Mouse (Mus musculus) monocyte, adult 2 months (primary cell): Measurements from ENCODE around the gene Adgrg3.
A peak's percentile ranks its signal among the peaks of the same experiment; 100 is the strongest.

Experiments
- DNase-seq, 2 experiments: peaks; one replicate each; pipeline ENCODE4 v3.0.0; 2022; ENCODE audit warnings: low spot score in 2 of 2, low read depth in 1 of 2

Adgrg3 gene

GRCm38 (mm10) chr8:94992534-94992933, 25.0 kb upstream of the Adgrg3 start:
- DNase-seq, result no peak

- DNase-seq, result no peak
These were observed 24.3 kb upstream of the Adgrg3 start for GRCm38 (mm10) chr8:94992996-94993724.

- no peak for DNase-seq
These were observed 23.5 kb upstream of the Adgrg3 start for GRCm38 (mm10) chr8:94994006-94994405.

DNA sequence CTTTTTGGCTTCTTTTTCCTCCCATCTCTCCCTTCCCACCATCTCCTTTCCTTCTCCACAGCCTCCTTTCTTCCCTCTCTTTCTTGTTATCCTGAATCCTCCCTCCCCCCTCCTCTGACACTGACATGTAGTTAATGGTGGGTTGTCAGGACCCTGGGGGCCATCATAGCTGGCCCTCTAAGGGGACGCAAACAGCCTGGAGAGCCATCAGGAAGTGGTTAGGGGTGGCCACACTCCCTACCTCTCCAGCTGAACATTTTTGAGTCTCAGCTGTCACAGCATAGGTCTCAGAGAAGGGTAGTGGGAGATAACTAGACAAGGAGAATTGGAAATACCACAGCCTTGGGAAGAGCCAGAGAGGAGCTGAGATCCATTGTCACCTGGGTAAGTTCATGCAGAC, 23.0 kb upstream of the Adgrg3 start:
- no peak for DNase-seq

DNA sequence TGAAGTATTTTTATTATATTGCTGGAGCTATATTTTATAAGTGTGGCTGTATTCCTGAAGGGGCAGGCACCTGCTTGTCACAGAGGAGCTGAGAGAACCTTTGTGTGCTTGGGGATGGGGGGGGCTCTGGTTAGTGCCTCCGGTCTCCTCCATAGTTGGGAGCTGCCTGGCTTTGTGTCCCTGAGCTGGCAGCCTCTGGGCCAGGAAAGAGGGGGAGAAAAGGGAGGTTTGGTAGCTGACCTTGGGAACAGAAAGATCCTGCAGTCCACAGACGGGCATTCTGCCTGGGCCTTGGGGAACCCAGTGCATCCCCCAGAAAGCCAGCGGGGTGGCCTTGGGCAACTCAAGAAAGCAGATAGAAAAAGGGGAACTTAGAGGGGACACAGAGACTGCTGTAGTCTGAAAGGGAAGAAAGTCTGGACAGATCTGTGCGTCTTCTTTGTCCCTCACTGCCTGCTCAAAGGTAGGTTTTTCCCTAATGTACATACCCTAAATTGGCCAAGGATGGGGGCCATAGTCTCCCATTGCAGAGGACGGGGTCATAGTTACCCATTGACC, 22.1 kb upstream of the Adgrg3 start:
- no peak for DNase-seq

DNA sequence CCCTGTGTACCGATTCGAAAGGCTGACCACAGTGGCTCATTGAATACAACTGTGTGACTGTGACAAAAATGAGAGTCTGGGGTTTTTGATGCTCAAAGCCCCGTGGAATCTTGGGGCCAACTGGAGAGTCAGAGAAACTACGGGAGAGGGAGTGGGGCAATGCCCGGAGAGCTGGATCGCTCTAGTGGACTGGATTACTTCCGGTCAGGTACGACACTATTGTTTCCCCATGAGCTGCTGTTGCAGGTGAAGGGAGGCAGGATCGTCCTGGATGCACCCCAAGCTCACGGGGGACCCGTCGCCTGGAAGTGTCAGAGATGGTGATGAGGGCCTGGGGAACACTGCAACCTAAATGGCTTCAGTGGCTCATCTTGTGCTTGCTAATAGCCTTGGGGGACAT, 21.5 kb upstream of the Adgrg3 start:
- DNase-seq, result no peak

DNA sequence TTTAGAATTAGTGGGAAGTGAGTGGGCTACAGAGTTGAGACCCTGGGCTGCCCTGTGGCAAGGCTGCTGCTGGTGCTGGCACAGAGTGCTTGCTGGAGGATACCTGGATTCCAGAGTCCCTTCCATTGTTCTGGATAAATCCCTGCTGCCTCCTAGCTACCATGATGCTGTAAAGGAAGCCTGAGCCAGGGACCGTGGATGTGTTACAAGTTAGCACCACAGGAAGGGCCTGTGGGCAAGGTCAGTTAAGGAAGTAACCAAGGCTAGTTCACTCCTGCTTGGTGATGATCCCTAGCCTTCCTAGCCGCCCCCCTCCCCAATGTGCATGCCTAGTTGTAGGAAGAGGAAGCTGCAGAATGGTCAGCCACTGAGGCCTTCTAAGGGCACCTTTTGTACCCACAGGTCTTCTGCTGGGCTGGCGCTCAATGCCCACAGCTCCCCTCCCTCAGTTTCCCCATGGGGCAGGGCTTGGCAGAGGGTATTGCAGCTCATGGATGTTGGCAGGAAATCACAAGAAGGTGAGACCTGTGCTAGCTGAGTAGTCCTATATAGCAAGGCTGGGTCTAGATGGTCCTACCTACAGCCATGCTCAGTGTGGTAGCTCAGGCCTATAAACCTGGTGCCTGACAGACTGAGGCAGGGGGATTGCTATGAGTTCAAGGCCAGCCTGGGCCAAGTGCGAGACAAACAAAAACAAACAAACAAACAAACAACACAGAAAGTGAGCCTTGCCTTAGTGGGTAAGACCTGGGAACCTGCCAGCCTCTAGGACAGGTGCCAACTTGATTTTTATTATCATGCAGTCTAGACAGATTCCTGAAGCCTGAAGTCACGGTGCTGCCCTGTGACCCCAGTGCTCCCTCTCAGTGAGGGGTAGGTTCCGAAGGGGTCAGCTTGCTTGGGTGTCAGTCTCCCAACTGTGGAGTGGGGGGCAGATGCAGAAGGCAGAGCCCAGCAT, 20.3 kb upstream of the Adgrg3 start:
- no peak for DNase-seq

DNA sequence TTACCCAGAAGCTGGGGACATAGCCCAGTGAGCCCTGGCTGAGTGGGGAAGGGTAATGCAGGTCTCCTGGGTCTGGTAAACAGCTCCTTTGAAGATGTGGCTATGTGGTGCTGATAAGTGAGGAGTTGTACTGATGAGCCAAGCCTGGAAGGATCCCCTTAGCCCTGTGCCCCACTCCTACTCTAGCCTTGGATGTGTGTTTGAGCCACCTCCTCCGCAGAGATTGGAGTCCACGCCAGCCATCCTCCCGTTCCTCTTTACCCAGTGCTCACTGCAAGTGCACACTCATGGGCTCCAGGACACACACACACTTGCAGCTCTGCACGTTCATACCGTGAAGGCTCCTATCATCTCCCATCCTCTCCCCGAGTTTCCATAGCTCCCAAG, 19.6 kb upstream of the Adgrg3 start:
- DNase-seq, result no peak

GRCm38 (mm10) chr8:94998431-94998830, 19.1 kb upstream of the Adgrg3 start:
- no peak for DNase-seq

DNA sequence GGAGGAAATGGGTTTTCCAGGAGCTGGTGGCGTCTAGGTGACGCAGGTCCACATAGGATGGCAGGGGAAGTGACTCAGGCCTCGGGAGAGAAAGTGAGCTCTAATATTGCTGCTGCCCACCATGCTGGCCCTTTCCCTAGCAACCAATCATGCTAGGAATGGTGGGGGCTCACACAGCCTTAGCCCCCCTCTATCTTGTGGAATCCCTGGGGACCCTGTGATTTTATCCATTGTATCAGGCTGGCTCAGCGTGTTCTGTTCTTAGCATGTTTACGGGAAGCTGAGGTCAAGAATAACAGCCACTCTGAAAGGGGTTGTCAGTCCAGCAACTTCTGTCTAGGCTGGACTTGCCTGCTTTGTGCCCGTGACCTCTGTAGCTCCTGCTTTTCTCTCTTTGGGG, 18.5 kb upstream of the Adgrg3 start:
- no peak for DNase-seq

DNA sequence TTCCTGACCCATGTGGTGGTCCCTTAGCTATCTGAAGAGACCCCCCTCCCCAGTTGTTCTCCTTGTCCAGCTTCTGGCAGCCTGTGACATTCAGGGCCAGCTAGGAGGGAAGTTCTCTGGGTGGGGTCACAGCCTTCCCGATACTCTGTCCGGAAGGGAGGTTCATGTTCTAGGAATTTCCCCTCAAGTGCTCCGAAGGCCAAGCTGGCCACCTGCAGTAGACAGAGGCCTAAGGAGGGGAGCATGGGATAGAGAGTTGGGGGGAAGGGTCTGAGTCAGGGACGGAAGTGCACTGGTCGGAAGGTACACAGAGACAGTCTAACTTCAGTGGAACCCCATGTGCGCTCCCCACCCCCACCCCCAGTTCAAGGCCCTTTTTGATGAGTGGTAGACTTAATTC, 17.5 kb upstream of the Adgrg3 start:
- DNase-seq, result no peak

DNA sequence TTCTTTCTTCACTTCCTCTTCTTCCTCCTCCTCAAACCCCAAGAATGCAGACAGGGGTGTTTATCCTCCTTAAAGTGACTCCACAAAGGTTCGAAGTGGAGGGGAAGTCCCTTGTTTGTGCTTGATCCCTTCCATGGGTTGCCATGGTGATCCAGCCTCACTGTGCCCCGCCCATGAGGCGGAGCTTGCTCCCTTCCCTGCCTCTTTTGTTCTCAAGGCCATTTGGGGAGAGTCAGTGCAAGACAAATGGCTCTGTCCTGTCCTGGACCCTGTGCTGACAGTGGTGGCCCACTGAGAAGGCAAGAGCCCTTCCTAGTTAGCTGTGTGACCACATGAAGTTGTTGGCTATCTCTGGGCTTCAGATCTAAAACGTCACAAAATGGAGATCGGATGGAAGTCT, 16.8 kb upstream of the Adgrg3 start:
- DNase-seq, result peak; percentile 54 to 67

- no peak for DNase-seq
These were observed 16.3 kb upstream of the Adgrg3 start for GRCm38 (mm10) chr8:95001165-95001564.

DNA sequence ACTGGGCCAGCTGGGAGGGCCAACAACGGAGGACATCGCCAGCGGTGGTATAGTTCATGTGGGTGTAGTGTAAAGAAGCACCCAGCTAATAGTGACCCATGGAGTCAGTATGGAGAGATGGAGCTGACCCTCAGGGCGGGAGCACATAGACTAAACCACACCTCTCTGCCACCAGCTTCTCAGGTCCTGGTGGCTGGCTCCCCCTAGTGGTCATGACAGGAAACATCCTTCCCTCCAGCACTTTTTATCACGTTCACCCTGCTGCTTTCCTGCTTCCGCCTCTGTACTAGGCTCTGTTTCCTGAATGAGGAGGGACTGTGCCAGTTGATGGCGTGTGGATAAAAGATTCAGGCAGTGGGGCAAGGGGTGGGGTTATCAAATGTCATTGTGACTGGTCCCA, 15.8 kb upstream of the Adgrg3 start:
- peak; percentile 59 to 64 for DNase-seq

DNA sequence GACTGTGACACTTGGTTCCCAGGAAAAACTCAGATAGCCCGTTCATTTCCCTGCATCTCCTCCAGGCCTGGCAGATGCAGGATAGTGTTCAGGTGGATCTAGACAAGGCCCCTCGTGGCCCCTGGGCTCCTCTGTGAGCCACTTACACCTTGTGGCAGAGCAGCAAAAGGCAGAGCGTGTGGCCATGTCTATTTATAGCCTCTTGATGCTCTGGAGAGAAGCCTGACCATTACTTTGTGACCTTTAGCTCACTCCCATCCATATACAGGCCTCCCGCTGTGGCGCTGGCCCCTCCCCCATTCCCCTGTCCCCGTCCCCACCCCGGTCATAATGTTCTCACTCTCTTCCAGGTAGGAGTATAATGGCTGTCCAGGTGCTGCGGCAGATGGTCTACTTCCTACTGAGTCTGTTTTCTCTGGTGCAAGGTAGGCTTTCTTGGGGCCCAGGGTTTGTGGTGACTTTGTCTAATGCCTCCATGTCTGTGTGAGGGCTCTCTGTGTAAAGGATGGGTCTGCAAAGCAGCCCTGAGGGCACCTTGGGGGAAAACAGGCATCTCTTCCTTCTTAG, 15.3 kb upstream of the Adgrg3 start:
- DNase-seq, result no peak

- DNase-seq, result no peak
These were observed 5.0 kb upstream of the Adgrg3 start for GRCm38 (mm10) chr8:95012442-95012919.

DNA sequence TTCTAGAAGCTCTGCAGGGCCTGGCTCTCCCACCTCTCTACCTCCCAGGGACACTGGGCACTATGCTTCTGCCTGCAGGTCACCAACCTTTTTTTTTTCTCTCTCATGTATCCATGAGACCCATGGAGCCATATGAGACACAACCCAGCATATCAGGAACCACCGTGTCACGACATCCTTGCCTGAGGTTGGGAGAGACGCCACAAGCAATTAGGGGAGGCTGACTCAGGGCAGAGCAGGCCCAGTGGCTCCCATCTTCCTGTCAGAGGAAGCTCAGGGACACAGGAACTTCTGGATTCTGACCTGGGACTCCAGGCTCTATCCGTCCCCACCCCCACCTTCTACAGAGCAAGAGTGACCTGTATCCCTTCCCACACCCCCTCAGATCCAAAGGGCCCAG, 1.6 kb upstream of the Adgrg3 start:
- DNase-seq, result no peak

DNA sequence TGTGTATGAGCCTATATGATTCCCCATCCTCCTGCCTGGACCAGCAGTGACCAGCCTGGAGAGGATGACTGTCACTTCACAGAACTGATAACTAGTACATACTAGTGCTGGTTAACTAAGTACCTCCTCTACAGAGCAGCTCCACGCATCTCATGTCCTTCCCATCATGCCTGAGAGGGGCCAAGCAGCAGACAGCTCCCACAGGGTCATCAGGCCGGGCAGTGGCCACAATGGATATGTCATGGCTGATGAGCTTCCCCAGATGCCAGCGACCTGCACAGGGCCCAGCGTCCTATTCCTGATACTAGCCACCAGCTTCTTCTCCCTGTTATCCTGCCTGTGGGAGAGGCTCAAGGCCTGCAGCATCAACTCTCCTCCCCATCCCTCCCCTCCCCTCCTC, 808 bp upstream of the Adgrg3 start:
- DNase-seq, result no peak

DNA sequence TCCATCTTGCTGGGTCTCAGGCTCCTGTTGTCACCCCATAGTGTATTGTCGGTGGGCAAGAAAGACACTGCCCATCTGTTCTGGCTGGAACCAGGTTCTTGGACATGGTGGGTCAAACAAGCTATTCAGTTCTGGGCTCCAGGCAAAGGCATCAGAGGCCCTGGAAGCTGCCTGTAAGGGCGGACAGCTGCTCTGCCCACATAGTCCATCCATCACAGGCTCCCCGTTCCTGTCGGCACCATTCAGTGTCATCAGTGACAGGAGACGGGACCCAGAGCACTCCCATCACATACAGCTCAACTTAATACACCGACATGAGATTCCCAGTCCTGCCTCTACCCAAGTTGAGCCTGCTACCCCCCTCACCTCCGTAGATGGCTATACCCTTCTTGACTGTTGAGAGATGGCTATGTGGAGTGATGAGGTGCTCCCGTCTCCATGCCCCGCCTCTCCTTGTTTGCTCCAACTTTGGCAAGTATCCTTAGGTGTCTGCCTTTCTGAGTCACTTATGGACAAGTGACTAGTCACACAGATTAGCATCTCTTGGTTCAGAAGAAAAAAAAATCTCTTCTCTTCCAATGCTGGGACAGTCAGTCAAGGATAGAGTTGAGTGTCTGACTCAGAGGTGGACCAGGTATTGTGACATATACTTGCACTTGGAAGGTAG, 610 bp downstream of the Adgrg3 start:
- DNase-seq, result no peak

GRCm38 (mm10) chr8:95020293-95020777, 2.8 kb downstream of the Adgrg3 start:
- no peak for DNase-seq

DNA sequence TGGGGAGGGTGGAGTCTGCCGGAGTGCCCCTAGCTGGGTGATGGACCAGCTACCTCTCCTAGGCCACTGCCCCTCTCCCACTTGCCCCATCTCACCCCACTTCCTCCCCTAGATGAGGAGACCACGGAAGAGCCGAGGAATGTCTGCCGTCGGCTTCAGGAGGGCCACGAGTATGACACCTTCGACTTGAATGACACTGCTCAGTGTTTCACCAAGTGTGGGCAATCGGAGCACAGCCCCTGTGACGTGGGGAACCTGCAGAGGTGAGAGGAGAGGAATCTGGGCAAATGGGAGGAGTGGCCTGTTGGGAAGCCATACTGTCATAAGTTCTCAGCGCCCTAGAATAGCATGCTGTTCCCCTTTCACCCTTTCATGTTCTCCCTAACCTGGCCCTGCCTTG, 3.3 kb downstream of the Adgrg3 start:
- DNase-seq, result no peak
